Mouse (Mus musculus) granulocyte monocyte progenitor cell, adult 5-6 weeks (primary cell): ENCODE data around the gene F13a1. TPM values are rescaled to one million over a fixed set of nuclear protein-coding genes. Genes with fewer than 3 reads are reported as not detected.

Experiments used
- ATAC-seq: replicated peaks from 2 replicates; pipeline ENCODE4 v1.8.0; 2016; ENCODE audit warnings: mild to moderate bottlenecking, moderate TSS enrichment, inconsistent platforms; ENCODE audit not compliant: poor library complexity, severe bottlenecking
- total RNA-seq, 2 experiments: library from RNA; stranded (forward) in 1 of 2; stranded (reverse) in 1 of 2; fragments of 200-712, 200-1000 nt in 1 of 2; fragments of >200 nt in 1 of 2; fragmentation: Nextera tagmentation in 1 of 2; gene quantifications; 2 replicates each; pipeline ENCODE4 v1.2.3; 2014 to 2017

The F13a1 gene
- total RNA-seq (2014; fragmentation: Nextera tagmentation) (334 and 375 TPM in 2 replicates), total RNA-seq (2017) (472 and 502 TPM in 2 replicates)

DNA sequence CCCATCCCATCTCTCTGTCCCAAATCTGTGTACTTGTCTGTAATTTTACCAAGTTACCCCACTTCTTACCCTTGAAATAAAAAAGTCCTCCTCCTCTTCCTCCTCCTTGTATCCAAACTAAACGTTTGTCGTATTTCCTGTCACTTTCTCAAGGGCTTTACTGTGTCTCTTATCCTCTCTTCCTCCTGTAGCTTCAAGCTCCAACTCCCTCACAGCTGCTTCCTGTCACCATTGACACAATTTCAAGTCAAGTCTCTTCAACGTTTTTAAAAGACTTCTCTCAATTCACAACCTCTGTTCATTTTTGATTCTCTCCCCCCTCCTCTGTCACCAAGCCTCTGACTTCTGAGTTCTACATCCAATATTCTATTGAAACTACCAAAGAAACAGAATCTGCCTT is at the start of gene F13a1:
Gene F13a1, minus strand, starts transcription at position 119 of the 400 bp plus-strand sequence.
- peak; percentile 26; the same call in 1 of the 2 replicates for ATAC-seq

DNA sequence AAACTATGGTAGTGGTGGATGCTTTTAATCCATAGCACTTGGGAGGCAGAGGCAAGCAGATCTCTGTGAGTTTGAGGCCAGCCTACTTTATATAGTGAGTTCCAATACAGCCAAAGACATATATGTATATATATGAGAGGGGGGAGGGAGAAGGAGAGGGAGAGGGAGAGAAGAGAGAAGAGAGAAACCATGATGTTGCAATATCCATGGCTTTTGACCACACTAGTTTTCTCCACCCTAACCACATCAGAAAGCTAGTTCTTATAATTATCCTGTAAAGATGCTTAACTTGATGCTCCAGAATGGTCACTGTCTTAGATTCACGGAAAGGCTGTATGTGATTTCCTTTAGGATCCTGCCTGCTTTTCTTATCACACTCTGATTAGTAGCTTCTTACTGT is 41.6 kb upstream of the F13a1 start:
- peak; percentile 88 for ATAC-seq

DNA sequence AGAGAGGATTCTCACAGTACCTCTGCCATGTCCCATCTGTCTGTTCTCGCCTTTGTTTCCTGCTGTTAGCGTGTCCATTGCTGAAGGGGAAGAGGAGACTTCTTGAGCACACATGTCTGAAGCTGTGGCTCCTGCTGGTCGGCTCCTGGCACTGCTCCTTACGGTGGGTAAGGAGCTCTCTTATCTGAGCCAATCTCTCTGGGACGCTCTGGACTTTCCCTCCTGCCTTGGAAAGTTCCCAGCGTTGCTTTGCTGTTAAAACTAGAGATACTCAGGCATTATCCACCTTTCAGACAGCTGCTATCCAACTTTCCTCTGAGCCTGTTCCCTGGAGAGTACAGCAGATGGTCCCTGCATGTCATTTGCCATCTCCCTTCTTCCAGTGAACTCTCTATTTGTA is 39.1 kb upstream of the F13a1 start:
- ATAC-seq = no peak

- ATAC-seq = no peak
These were observed 31.6 kb upstream of the F13a1 start for GRCm38 (mm10) chr13:37081506-37082241.

- ATAC-seq = no peak
These were observed 21.3 kb upstream of the F13a1 start for GRCm38 (mm10) chr13:37071390-37071789.

GRCm38 (mm10) chr13:37070824-37071223 is 20.8 kb upstream of the F13a1 start:
- no peak for ATAC-seq

DNA sequence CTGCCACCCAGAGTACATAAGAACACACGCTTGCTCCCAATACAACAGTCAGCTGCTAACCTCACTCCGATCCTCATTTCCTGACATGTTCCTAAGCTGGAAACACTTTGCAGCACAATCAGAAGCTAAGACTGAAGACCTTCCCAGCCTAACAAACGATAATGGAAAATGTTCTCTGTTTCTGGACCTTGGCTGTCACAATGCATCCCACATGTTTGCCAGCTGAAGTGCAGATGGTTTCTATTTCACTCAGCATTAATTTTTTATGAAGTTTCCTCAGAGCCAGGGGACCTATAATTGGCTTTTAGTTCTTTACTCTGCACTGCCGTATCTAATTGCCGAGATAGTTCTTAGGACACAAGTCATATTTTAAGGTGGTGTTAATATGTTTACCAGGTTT is 10.8 kb upstream of the F13a1 start:
- no peak for ATAC-seq

DNA sequence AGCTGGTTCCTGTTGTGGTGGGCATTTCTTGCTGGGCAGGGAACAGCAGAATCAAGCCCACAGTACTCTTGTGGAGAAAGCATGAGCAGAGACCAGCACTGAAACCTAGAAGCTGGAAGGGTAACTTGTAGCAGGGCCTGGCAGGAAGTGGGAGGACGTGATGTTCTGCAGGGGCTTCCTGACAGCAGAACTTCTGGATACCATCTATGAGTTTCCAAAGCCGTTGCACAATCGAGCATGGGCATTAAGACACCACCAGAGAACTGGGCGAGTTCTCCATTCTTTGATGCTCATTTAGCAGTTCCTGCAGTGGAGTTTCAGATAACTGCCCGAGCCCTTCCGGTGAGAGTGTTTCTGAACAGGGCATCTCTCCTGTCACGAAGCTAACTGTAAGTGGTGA is 6.6 kb upstream of the F13a1 start:
- peak; percentile 96 for ATAC-seq

GRCm38 (mm10) chr13:37049631-37050030 is 413 bp downstream of the F13a1 start:
- ATAC-seq = peak; percentile 48

DNA sequence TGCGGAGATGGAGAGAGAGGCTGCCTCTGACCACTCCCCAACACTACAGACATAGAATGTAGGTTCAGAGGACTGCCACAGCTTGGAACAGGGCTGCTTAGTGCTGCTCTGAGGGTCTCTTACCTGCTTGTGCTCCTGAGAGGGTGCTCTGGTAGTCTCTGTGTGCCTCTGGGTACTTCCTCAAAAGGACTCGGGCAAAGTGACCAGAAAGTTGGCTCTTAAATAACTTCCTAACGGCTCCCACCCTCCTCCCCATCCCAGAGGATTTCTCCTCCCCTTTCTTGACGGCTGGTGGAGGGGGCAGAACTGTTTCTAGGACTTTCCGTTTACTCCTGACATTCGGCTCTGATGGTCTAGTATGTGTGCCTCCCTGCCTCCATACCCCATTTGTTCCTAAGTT is 1.0 kb downstream of the F13a1 start:
- peak; percentile 49 for ATAC-seq

DNA sequence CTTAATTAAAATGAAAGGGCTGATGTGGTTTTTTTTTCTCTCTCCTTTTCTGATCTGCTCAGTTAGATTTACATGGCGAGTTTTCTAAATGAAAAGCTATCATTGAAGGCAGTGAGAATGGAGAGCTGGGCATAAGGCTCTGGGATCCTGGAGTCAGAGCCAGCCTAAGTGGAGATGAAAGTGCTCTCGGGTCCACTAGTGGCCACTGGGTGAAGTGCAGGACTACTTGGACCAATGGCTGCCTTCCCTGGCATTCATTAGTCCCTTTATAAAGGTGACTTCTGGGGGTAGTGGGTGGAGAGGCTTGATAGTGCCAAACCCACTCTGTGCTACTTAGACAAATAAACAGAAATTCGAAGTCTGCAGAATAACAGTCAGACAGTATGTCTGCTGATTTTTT is 5.0 kb downstream of the F13a1 start:
- no peak for ATAC-seq

DNA sequence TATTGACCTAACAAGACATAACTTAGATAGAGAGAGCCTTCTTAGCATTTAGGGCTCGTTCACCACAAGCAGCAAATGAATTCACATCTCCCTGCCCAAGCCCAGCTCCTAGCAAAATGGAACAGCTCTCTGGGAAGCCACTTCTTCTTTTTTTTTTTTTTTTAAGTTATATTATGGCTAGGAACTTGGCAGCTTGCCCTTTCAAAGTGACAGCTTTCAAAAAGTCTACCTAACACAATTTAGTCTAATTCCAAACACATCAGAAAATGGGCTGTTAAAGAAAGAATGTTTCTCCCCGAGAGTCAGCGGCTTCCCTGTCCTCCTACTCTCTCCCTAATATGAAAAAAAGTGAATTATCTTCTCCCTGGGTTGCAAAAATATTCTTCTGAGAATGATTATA is 15.3 kb downstream of the F13a1 start:
- ATAC-seq = 0 out of 2 replicates have a peak, but pooled peaks have one; percentile 22

- no peak for ATAC-seq
These were observed 24.0 kb downstream of the F13a1 start for GRCm38 (mm10) chr13:37025996-37026579.

GRCm38 (mm10) chr13:37021575-37021974 is 28.5 kb downstream of the F13a1 start:
- no peak for ATAC-seq

DNA sequence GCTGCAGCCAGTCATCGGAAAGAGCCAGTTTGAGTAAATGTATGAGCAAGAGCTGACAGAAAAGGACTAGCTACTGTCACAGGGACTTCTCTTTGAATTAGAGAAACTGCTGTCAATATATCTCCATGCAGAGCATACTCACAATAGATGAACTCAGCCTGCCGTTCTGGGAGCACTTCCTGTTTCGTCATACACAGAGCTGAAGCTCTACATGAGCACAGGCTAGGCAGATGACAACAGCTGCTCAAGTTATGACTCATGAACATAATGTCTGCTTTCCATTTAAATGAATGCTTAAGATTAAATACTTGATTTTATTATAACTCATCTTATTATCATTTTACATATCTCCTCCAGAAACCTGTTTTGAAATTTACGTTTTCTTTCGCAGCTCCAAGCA is 39.3 kb downstream of the F13a1 start:
- ATAC-seq = peak; percentile 82

- no peak for ATAC-seq
These were observed 43.8 kb downstream of the F13a1 start for GRCm38 (mm10) chr13:37006224-37006623.

GRCm38 (mm10) chr13:36999210-36999705 is 50.8 kb downstream of the F13a1 start:
- ATAC-seq = no peak

DNA sequence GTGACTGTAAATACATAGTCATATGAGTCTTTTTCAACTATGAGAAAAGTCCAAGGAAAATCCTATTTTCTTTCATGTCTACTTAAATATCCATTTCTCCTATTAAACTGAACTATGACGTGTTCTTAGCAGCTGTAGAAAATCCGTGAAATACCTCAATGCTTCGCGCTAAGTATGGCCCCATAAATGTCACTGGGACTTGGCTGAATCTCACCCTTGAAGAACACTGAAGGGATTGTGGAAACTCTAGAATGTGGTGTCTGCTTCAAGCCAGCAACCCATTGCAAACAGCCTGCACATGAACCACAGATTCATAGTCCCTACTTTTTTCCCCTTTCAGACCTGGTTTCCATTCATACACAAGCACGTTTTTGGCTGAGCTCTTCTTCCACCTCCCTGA is 56.5 kb downstream of the F13a1 start:
- no peak for ATAC-seq

GRCm38 (mm10) chr13:36988392-36988791 is 61.7 kb downstream of the F13a1 start:
- peak; percentile 82 for ATAC-seq

DNA sequence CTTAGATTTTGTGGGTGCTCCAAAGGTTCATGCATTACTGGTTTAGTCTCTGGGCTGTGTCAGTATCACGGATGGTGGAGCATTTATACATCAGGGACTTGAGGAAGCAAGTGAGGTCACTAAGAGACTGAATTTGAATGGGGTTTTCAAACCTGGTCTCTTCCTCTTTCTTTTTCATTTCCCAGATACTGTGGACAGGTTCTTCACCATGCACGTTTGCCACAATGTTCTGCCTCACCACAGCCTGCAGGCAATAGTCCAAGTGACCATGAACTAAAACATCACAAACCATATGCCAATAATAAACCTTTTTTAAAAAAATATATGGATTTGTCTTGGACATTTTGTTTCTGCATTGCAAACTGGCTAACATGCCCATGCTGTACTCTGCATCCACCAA is 77.0 kb downstream of the F13a1 start:
- no peak for ATAC-seq

GRCm38 (mm10) chr13:36972226-36972625 is 77.8 kb downstream of the F13a1 start:
- ATAC-seq = no peak

GRCm38 (mm10) chr13:36962926-36963325 is 87.1 kb downstream of the F13a1 start:
- ATAC-seq = no peak
